Mouse (Mus musculus) liver, postnatal 0 days (tissue): Measurements from ENCODE around the gene Apba3.

ENCODE experiments used
- CTCF ChIP-seq: sonication (generic); IDR thresholded peaks from 2 replicates; pipeline ENCODE4 v1.5.1; 2016; ENCODE audit warnings: antibody characterized with exemption, low read depth
- EP300 ChIP-seq: IDR thresholded peaks from 2 replicates; pipeline ENCODE4 v1.6.1; 2016; ENCODE audit warnings: antibody characterized with exemption, low read depth, mild to moderate bottlenecking

DNA sequence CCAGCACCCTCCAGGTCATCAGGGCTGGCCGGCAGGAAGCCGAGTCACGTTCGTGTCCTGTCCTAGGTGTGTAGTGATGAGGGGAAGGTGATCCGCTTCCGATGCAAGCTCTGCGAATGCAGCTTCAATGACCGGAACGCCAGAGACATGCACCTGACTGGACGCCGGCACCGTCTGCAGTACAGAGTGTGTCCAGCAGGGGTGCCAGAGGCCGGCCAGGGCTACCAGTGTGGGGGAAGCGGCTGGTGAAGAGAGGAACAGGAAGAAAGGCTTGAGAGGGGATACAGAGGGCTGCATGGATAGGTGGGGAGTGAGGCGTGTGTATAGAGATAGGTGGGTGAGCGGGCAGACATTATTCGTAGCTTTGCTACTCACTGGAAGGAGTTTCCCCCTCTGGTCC lies 22.2 kb upstream of the Apba3 start:
- TF ChIP-seq CTCF (peak; percentile 98), EP300 (no peak)
